Mouse (Mus musculus) neutrophil, adult 59 days (primary cell): ENCODE measurements around the gene Ptprd. TPM values are rescaled to one million over a fixed set of nuclear protein-coding genes. Genes with fewer than 3 reads are reported as not detected.

Source experiments
- total RNA-seq, 2 experiments: library from RNA; stranded (reverse); gene quantifications; 1 replicate in 1 of 2; 2 replicates in 1 of 2; pipeline ENCODE4 v1.2.4; 2023

The Ptprd gene
- total RNA-seq = 1 to 10 TPM in 1 of 2 experiments, under 1 TPM in 1; 0.53 to 1.1 TPM

DNA sequence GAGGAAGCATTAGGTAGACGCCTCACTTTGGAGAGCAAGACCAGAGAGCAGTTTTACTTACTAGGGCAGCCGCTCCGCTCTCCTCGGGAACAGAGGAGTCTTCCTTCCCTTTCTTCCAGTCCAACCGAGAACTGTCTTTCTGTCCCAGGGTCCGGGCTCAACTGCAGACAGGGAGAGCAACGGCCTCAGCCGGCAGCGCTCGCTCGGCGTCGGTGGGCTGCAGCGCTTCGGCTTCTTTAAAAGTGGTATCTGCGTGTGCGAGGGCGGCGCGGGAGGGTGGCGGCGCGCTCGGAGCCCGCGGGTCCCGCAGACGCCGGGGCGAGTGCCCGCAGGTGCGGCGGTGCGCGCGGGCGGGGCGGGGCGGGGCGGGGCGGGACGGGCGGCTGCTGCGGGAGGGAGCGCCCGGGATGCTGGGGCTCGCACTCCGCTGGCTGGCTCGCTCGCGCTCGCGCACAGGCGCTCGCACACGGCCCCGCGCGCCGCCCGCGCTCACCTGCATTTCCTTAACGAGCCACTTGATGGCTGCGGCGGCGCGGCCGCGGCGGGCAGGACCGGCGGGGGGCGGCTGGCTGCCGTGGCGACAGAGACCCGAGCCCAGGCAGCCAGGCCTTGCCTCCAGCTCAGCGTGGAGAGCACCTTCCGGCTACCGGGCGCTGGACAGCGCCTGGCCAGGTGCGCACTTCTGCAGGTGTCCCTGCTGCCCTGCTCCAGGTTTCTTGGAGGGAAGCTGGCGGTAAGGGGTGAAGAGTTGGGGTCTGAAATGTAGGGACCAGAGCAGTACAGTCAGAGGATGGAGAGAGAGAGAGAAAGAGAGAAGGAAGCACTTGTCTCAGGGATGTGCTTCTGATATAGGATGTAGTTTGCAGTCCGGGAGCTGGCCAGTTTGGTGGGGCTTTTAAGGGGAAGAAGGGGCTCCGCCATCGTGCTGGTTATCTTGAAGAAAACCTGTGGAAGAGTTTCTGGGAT lies at the start of gene Ptprd:
Ptprd (minus strand) TSS at position 433 of the 966 bp plus-strand sequence.

